Mouse (Mus musculus) brain, adult 10 weeks (tissue): ENCODE measurements around the gene Gm6710. TPM values are rescaled to one million over a fixed set of nuclear protein-coding genes. Genes with fewer than 3 reads are reported as not detected.

Source experiments
- polyA plus RNA-seq: library from polyadenylated mRNA; stranded (reverse); fragments of 350-450 nt; fragmentation: Illumina TruSeq; extraction: RNeasy Lipid Tissue Mini Kit (QIAGEN cat#74804); gene quantifications from one replicate; pipeline ENCODE4 v1.2.3, GENCODE M21; 2015; ENCODE audit warnings: low read depth, low replicate concordance

Gene Gm6710
- 24.1 TPM for polyA plus RNA-seq

DNA sequence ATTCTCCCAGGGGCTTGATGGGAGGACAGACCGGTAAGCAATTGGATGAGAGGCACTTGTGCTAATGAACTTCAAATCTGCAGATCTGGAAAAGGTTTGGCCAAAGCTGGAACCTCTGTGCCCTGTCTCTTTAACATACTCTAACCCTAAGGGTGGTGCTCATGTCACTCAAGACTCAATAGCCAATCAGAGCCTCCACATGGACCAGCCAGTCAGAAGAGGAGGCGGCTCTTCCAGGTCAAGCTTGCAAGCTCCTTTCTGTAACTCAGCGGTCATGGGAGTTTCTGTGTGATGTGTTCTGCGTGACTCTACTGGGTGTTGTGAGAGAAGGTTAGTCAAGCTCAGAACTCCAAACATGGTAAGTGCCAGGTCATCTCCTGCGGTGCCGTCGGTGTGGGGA is at the start of gene Gm6710:
TSS of gene Gm6710 (plus strand) at position 196 of the 400 bp plus-strand sequence.

Other genes starting within 250 kb of the Gm6710 start
- gene Gm11007, start 225.2 kb upstream of the Gm6710 start, polyA plus RNA-seq, result 54.0 TPM
- gene Zfp969, start 165.6 kb upstream of the Gm6710 start, polyA plus RNA-seq, result not detected
- gene Gm2007, start 127.7 kb upstream of the Gm6710 start, polyA plus RNA-seq, result 54.0 TPM
- 19.4 TPM for gene Gm14288, start 68.1 kb upstream of the Gm6710 start, polyA plus RNA-seq
- gene Zfp966, start 61.9 kb downstream of the Gm6710 start, polyA plus RNA-seq, result 10.2 TPM
- gene Gm2026, start 96.1 kb downstream of the Gm6710 start, polyA plus RNA-seq, result 66.6 TPM